Mouse (Mus musculus) lung, postnatal 4 days (tissue): ENCODE measurements at regions not wholly inside any gene's neighbourhood (a gene's known extent, or its start where the extent isn't known, plus 50 kb on each side); places are given as distances from the start of the nearest gene placed in this dataset.
A peak's percentile ranks its signal among the peaks of the same experiment; 100 is the strongest.

Experiments used
- DNase-seq, 2 experiments: peaks; one replicate each; pipeline ENCODE4 v3.0.0; 2021

- DNase-seq: no peak
Observed at GRCm38 (mm10) chr8:36364567-36365231, 599.1 kb downstream of the Gm19410 start.

- peak in 1 of 2 experiments; percentile 15 for DNase-seq
Observed at GRCm38 (mm10) chr8:36365945-36366344, 600.4 kb downstream of the Gm19410 start.

GRCm38 (mm10) chr8:36376579-36377350 is 611.2 kb downstream of the Gm19410 start:
- no peak for DNase-seq

GRCm38 (mm10) chr8:36394487-36394886 is 598.9 kb upstream of the AI429214 start:
- DNase-seq: peak in 1 of 2 experiments; percentile 47

GRCm38 (mm10) chr8:36396493-36396892 is 596.9 kb upstream of the AI429214 start:
- no peak for DNase-seq

- no peak for DNase-seq
Observed at GRCm38 (mm10) chr8:36406706-36407105, 586.7 kb upstream of the AI429214 start.
